Mouse (Mus musculus): ENCODE measurements around the gene Crybb2.

Crybb2 gene

GRCm38 (mm10) chr5:113031201-113031754 is 38.6 kb downstream of the Crybb2 start:
- DNase-seq (ENCODE audit: low spot score in 2 of 2), result no peak

- DNase-seq (ENCODE audit: low spot score in 2 of 2), result no peak
These were observed 39.8 kb downstream of the Crybb2 start for GRCm38 (mm10) chr5:113030082-113030481.

DNA sequence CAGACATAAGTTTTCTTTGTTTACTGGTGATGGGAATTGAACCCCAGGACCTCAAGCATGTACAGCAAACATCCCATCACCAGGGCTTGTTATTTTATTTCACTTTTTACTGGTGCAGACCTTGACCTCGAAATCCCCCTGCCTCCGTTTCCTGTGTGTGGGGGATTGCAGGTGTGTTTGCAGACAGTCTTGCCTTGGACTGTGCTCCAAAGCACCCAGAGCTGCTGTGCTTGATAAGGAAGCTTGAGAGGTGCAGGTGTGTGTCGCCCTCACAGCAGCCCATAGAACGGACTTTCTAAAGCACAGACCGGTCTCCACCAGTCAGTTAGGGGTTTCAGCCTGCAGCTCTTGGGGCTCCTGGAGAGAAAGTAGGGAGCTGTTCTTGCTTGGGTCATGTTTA is 43.2 kb downstream of the Crybb2 start:
- no peak for DNase-seq (ENCODE audit: low spot score in 2 of 2)

DNA sequence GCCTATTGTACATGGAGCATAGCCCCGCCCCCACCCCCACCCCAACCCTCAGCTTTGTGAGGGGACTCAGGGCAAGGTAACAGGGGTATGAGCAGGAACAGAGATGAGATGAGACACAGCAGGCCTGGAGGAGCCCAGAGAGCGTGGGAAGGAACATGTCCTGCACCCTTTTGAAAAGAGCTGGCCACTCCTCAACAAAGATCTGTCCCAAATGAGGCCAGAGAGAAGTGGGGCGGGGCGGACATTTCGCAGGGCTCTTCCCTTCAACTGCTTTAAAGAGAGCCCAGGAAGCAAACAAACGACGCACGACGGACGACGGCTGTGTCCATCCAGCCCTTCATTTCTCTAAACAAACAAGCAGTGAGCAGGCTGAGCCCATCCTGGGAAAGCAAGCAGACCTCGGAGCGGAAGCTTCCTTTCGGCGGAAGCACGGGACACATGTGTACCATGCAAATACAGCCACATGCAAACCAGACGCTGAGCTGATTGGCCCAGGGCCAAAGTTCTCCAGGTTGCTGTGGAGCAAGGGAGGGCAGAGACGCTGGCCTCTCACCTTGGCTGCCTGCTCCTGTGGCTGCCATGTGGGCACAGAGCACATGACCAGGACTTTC is 45.7 kb downstream of the Crybb2 start:
- peak in 1 of 2 experiments; percentile 12 for DNase-seq (ENCODE audit: low spot score in 2 of 2)

- no peak for DNase-seq (ENCODE audit: low spot score in 2 of 2)
These were observed 51.7 kb downstream of the Crybb2 start for GRCm38 (mm10) chr5:113018190-113018589.

GRCm38 (mm10) chr5:113017004-113017403 is 52.9 kb downstream of the Crybb2 start:
- DNase-seq (ENCODE audit: low spot score in 2 of 2), result no peak

DNA sequence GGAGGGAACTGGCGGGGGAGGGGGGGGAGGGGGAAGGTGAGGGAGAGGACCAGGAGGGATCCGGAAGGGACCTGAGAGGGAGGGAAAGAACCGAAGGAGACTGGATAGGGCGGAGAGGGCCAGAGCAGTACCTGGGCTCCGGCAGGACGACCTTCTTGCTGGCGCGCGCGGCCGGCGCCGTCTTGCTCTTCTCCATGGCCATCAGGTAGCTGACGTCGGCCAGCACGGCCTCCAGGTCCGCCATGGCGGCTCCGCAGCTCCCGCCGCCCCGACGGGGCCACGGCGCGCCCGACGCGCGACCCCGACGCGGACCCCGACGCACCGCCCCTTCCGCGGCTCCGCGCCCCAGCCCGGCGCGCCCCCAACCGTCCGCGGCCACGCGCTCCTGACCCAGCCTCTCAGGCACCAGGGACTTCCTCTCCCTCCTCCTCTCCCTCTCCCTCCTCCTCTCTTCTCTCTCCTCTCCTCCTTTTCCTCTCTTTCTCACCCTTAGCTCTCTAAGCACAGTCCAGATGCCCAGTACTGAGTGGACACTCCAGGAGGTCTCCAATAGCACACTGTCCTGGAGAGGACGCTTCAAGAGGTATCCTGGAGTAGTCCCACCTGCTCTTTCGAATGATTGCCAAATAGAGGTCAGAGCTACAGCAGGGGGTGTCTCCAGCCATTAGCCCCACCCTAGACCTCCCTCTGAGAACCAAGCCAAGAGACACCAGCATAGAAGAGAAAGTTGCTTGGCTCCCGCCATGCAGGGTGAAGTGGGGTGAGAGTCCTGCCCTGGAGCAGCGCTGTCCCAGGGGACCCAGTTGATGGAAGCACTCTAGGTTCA is 54.5 kb downstream of the Crybb2 start, which contains the start of gene Grk3:
Gene Grk3 (minus strand): TSS at position 556 of the 826 bp plus-strand sequence.
- no peak for DNase-seq (ENCODE audit: low spot score in 2 of 2)

DNA sequence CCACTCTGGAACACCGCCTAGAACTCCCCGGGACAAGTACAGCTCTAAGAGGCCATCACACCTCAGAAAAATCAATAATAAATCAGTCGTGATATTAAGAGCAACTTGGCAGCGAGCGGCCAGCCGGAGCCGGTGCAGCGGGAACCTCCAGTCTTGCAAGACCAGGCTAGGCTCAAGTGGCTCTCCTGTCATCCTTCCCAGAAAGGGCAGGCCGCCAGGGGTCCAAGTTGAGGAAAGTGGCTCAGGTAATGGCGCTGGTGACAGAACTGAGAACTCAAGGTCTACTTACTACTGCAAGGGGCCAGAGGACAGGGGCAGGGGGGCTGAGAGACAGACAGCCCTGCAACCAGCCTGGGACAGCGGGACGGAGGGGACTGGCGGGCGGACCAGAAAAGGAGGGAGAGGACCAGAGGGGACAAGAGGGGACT is 55.1 kb downstream of the Crybb2 start:
- DNase-seq (ENCODE audit: low spot score in 2 of 2), result no peak

DNA sequence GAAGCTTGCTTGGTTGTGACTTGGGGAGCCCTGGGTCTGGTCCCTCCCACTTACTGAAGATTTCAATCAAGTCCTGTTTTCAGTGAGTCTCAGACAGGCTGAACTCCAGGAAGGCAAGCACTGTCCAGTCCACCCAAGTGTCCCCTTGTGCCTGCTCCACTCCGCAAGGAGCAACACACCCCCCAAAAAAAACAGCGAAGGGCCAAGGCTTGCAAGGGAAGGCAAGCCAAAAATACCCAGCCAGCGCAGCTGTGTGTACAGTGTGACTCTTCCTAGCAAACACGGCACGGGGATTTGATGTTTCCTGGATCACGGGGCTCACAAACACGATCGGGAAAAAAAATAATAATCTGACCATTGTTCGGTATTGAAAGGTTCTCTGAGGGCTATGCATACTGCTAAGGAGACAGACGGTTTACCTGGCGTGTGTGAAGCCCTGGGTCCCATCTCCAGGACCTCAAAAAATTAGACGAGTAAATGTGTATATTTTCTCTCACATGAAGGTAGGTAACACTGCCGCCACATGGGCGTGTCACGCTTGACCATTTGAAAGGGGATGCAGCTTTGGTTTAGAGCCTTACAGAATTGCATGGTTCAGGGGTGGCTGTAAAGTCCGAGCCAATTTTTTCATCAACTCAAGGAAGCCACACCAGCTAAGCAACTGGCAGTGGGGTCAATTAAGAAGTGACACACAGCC is 55.7 kb downstream of the Crybb2 start:
- no peak for DNase-seq (ENCODE audit: low spot score in 2 of 2)

DNA sequence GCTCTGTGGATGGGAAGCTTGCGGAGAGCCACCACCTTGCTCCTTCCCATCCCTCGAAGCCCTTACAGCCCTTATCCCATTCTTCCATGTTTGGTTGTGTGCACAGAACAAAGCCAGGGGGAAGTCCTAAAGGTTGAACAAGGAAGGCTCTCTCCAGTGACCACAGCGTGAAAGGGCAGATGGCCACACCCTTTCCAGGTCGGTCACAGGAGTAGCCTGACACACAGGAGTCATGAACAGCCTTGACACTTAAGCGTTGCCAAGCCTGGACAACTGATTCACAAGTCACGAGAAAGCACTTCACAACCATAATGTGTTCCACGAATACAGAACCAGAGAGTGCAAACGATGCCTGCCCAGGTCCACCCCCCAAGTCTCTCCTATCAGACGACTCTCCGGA is 58.0 kb downstream of the Crybb2 start:
- no peak for DNase-seq (ENCODE audit: low spot score in 2 of 2)

- DNase-seq (ENCODE audit: low spot score in 2 of 2), result no peak
These were observed 60.6 kb downstream of the Crybb2 start for GRCm38 (mm10) chr5:113009183-113009820.

DNA sequence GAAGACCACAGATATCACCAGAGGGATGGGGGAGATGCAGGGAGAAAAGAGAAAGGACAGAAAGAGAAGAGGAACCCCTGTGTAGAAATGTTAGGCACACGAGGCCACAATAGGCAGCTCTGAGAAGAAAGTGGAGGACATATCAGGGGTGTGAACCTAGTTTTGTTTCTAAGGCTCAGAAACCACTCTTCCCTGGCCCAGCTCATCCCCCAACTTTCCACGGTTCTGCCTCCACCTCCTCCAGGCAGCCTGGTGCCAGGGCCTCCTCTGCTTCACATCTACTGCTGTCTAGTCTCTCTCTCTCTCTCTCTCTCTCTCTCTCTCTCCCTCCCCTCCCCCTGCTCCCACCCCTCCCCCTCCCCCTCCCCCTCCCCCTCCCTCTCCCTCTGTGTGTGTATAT is 61.4 kb downstream of the Crybb2 start:
- DNase-seq (ENCODE audit: low spot score in 2 of 2), result no peak

Data from natural killer cell, adult 2 months (primary cell).